Mouse (Mus musculus) midbrain, postnatal 0 days (tissue): ENCODE results near the gene Tmem38b. TPM values are rescaled to one million over a fixed set of nuclear protein-coding genes. Genes with fewer than 3 reads are reported as not detected.

Experiments used
- ATAC-seq: fragments of 200-750 bp; cut with Nextera tagmentation; 2 replicates; pipeline ENCODE4 v1.8.0; 2017; ENCODE audit warnings: moderate number of reproducible peaks, mild to moderate bottlenecking, moderate TSS enrichment, moderate library complexity; ENCODE audit not compliant: low FRiP score
- DNase-seq: peaks from one replicate; pipeline ENCODE4 v3.0.0-alpha.2; 2015; ENCODE audit warnings: low spot score
- H3K27ac ChIP-seq: fragments of 300-500 bp; sonication (generic); 2 replicates; pipeline ENCODE4 v1.5.1; 2014; ENCODE audit warnings: low read depth, mild to moderate bottlenecking, low read length, mixed read lengths
- H3K27me3 ChIP-seq: fragments of 300-500 bp; sonication (generic); 2 replicates; pipeline ENCODE4 v1.6.1; 2014; ENCODE audit warnings: low read length, control low read depth, mixed read lengths; ENCODE audit not compliant: insufficient read depth
- H3K36me3 ChIP-seq: fragments of 300-500 bp; sonication (generic); 2 replicates; pipeline ENCODE4 v1.6.1; 2014; ENCODE audit warnings: low read length, control low read depth, mixed read lengths; ENCODE audit not compliant: insufficient read depth
- H3K4me1 ChIP-seq: fragments of 300-500 bp; sonication (generic); 2 replicates; pipeline ENCODE4 v1.6.1; 2014; ENCODE audit warnings: mild to moderate bottlenecking, control low read depth, antibody characterized with exemption, low read length, mixed read lengths; ENCODE audit not compliant: insufficient read depth
- H3K4me2 ChIP-seq: fragments of 300-500 bp; sonication (generic); 2 replicates; pipeline ENCODE4 v1.6.1; 2014; ENCODE audit warnings: low read depth, mild to moderate bottlenecking, low read length, mixed read lengths; ENCODE audit not compliant: poor library complexity, severe bottlenecking
- H3K4me3 ChIP-seq: fragments of 300-500 bp; sonication (generic); 2 replicates; pipeline ENCODE4 v1.5.1; 2014; ENCODE audit warnings: low read depth, mild to moderate bottlenecking, low read length, moderate library complexity
- H3K9ac ChIP-seq: fragments of 300-500 bp; sonication (generic); replicated peaks from 2 replicates; pipeline ENCODE4 v1.6.1; 2014; ENCODE audit warnings: mild to moderate bottlenecking, low read length, moderate library complexity, mixed read lengths; ENCODE audit not compliant: poor library complexity, severe bottlenecking
- H3K9me3 ChIP-seq: fragments of 300-500 bp; sonication (generic); 2 replicates; pipeline ENCODE4 v1.6.1; 2016; ENCODE audit warnings: low read length, control low read depth
- CTCF ChIP-seq: IDR thresholded peaks from 2 replicates; pipeline ENCODE4 v1.5.1; 2016; ENCODE audit warnings: antibody characterized with exemption, mild to moderate bottlenecking
- WGBS: fragments of 180-500 bp; shearing (Covaris S2); extraction: QIAGEN DNeasy Blood & Tissue Kit; methylation state at CpG from one replicate; pipeline ENCODE4 v1.1.7; 2014; 5-methylcytosine and 5-hydroxymethylcytosine counted together
- polyA plus RNA-seq: library from polyadenylated mRNA; unstranded; fragments of >200 nt; fragmentation: Nextera tagmentation; extraction: Ambion mirVana; gene quantifications from 2 replicates; pipeline ENCODE4 v1.2.1, GENCODE M21; 2015
- total RNA-seq: library from RNA; depleted of rRNA; stranded (reverse); fragments of >200 nt; gene quantifications from 2 replicates; pipeline ENCODE4 v1.2.3, GENCODE M21; 2014

Gene Tmem38b
- total and polyA plus RNA-seq, 2 experiments from 2014 or later: 3.2 to 6.4 TPM

DNA sequence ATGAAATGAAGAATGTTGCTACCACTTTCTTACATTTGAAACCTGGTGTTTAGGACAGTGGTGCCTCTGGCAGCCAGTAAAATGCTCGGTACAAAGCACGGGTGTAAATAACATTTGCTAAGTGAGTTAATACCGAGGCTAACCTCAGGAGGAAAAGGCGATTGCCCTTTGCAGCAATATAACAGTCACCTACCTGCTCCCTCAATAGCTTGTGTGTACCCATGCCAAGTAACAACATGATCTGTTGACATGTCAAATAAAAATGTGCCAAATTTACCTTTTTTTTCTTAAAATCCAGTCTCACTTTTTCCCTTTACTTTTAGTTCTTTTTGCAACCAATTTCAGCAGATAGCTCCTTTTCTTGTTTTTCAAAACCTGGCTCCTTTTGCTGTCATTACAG lies 1.0 kb upstream of the Tmem38b start:
- Histone ChIP-seq H3K4me3 (no peak overlapping the region), H3K4me2 (no peak overlapping the region), H3K4me1 (no peaks in the 10 kb centered on the region), H3K36me3 (no peaks in the 10 kb centered on the region), H3K9ac (no peak overlapping the region), H3K27me3 (no peaks in the 10 kb centered on the region), H3K27ac (no peak overlapping the region), H3K9me3 (no peaks in the 10 kb centered on the region)
- no peak for DNase-seq
- no peak for ATAC-seq
- WGBS: 74% methylated on average over 4 of the region's 4 CpGs
- no peak for TF ChIP-seq CTCF

- no peak for TF ChIP-seq CTCF
- H3K4me1 ChIP-seq: no peaks in the 10 kb centered on the region
- no peaks in the 10 kb centered on the region for H3K9me3 ChIP-seq
- H3K4me3 ChIP-seq: peak overlapping the region; percentile 90
- DNase-seq (no peak), ATAC-seq (no peak)
- peak overlapping the region; percentile 67 for H3K4me2 ChIP-seq
- WGBS: 5% methylated on average over 11 of the region's 11 CpGs
- no peaks in the 10 kb centered on the region for H3K27me3 ChIP-seq
- H3K36me3 ChIP-seq: no peaks in the 10 kb centered on the region
- H3K9ac ChIP-seq: peak overlapping the region; percentile 77
- no peak overlapping the region for H3K27ac ChIP-seq
Observed at GRCm38 (mm10) chr4:53826641-53827248, 900 bp downstream of the Tmem38b start.

- H3K27ac ChIP-seq: no peak overlapping the region
- H3K36me3 ChIP-seq: no peaks in the 10 kb centered on the region
- H3K27me3 ChIP-seq: no peaks in the 10 kb centered on the region
- H3K4me2 ChIP-seq: no peak overlapping the region
- H3K9me3 ChIP-seq: no peaks in the 10 kb centered on the region
- peak; percentile 40 for TF ChIP-seq CTCF
- DNase-seq: no peak
- WGBS: 92% methylated on average over 5 of the region's 5 CpGs
- H3K4me3 ChIP-seq: no peak overlapping the region
- H3K9ac ChIP-seq: no peak overlapping the region
- ATAC-seq: no peak
- no peaks in the 10 kb centered on the region for H3K4me1 ChIP-seq
Observed at GRCm38 (mm10) chr4:53827869-53828268, 2.0 kb downstream of the Tmem38b start.

DNA sequence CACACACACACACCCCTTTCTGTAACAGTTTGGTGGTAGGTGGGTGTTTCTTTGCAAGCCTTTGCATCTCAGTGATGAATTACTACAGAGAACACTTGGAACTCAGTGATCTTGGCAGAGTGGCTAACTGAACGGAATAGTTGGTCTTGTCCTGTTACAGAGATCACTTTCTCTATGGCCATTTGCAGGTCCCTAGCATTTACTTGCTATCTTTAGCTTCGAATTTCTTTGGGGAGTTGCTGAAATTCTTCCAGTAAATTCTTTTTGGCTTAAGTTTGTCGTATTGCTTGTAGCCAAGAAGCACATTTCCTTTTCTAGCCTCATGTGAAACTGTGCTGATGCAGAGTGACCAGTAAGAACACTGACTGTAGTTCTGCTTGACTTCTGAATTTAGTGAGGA lies 3.1 kb downstream of the Tmem38b start:
- WGBS: 88% methylated on average over 3 of the region's 3 CpGs
- no peaks in the 10 kb centered on the region for H3K9me3 ChIP-seq
- H3K4me3 ChIP-seq: no peak overlapping the region
- H3K27me3 ChIP-seq: no peaks in the 10 kb centered on the region
- H3K9ac ChIP-seq: no peak overlapping the region
- H3K4me2 ChIP-seq: no peak overlapping the region
- DNase-seq (no peak), ATAC-seq (no peak)
- no peaks in the 10 kb centered on the region for H3K36me3 ChIP-seq
- H3K27ac ChIP-seq: no peak overlapping the region
- no peak for TF ChIP-seq CTCF
- no peaks in the 10 kb centered on the region for H3K4me1 ChIP-seq

DNA sequence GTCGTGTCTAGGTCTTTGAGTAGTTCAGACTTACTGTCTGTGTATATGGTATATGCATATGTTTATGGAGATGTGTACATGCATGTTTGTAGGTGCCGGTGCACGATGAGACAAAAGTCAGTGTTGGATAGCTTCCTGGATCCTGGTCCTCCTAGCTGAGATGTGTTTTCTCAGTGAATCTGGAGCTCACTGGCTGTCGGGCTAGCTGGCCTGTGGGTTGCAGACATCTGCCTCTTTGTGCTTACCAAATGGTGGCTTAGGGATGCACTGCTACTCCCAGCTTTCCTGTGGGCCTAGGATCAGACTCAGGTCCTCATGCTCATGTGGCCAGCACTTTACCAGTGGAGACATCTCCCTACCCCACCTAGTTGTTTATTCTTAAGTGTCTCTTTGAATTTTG lies 4.2 kb downstream of the Tmem38b start:
- no peaks in the 10 kb centered on the region for H3K36me3 ChIP-seq
- no peak overlapping the region for H3K4me3 ChIP-seq
- DNase-seq (no peak), ATAC-seq (no peak)
- H3K27me3 ChIP-seq: no peaks in the 10 kb centered on the region
- no peak overlapping the region for H3K4me2 ChIP-seq
- H3K9me3 ChIP-seq: no peaks in the 10 kb centered on the region
- H3K27ac ChIP-seq: no peak overlapping the region
- H3K4me1 ChIP-seq: no peaks in the 10 kb centered on the region
- no peak for TF ChIP-seq CTCF
- 91% methylated on average over 4 of the region's 4 CpGs for WGBS
- H3K9ac ChIP-seq: no peak overlapping the region

DNA sequence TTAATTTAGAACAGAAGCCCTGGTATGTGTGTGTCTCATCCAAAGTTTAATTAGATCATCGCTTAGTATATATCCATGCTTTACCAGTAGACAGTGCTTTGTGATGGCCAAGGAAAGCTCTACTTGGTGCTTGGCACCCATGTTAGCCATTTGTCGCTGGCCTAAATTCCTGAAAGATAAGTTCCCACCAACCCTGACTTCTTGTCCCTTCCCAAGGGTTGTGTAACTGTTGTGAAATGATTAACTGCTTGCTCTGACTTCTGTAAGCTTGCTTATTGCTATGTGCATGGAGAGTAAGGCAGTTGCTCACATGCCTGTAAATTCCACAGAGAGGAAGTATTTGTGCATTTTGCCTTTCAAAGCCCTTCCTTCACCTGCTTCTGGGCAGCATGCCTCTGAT lies 4.7 kb downstream of the Tmem38b start:
- no peaks in the 10 kb centered on the region for H3K9me3 ChIP-seq
- TF ChIP-seq CTCF: no peak
- ATAC-seq (no peak), DNase-seq (no peak)
- 99% methylated on average over 2 of the region's 2 CpGs for WGBS
- no peaks in the 10 kb centered on the region for H3K36me3 ChIP-seq
- no peaks in the 10 kb centered on the region for H3K4me1 ChIP-seq
- no peak overlapping the region for H3K4me2 ChIP-seq
- no peak overlapping the region for H3K27ac ChIP-seq
- no peak overlapping the region for H3K4me3 ChIP-seq
- no peaks in the 10 kb centered on the region for H3K27me3 ChIP-seq
- H3K9ac ChIP-seq: no peak overlapping the region
